Mouse (Mus musculus) olfactory bulb, adult 2 months (tissue): Measurements from ENCODE around the gene Scml2.
"Not testable (repeated sequence)": the region's sequence is repeated elsewhere in the genome, so short reads cannot be mapped to it uniquely, and the experiment has no call there.

Experiments
- CTCF ChIP-seq: fragments of 200-500 bp; IDR thresholded peaks from 2 replicates; pipeline ENCODE4 v1.5.1; 2012; ENCODE audit warnings: low read depth, mild to moderate bottlenecking, low read length, moderate library complexity; ENCODE audit not compliant: insufficient read depth
- POLR2A ChIP-seq: fragments of 200-500 bp; IDR thresholded peaks from 2 replicates; pipeline ENCODE4 v1.6.1; 2012; ENCODE audit warnings: mild to moderate bottlenecking, low read depth, low read length, moderate library complexity; ENCODE audit not compliant: insufficient read depth

DNA sequence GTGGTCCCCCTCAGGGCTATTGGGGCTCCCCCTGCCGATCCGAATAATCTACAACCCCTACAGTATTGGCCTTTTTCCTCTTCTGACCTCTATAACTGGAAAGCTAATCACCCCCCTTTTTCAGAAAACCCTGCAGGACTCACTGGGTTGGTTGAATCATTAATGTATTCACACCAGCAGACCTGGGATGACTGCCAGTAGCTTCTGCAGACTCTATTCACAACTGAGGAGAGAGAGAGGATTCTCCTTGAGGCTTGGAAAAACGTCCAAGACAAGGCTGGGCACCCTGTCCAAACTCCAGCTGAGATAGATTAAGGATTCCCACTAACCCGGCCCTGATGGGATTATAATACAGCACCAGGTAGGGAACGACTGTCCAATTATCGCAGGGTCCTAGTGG, 41.4 kb upstream of the Scml2 start:
- TF ChIP-seq CTCF, POLR2A: not testable (repeated sequence)
